Mouse (Mus musculus): ENCODE results near the gene Zfp467.
A peak's percentile ranks its signal among the peaks of the same experiment; 100 is the strongest.

The Zfp467 gene

GRCm38 (mm10) chr6:48411193-48412092, 34.2 kb downstream of the Zfp467 start:
- no peak for DNase-seq (ENCODE audit: low spot score)

GRCm38 (mm10) chr6:48410551-48410950, 35.1 kb downstream of the Zfp467 start:
- DNase-seq (ENCODE audit: low spot score), result no peak

GRCm38 (mm10) chr6:48409726-48410343, 35.8 kb downstream of the Zfp467 start:
- DNase-seq (ENCODE audit: low spot score), result no peak

DNA sequence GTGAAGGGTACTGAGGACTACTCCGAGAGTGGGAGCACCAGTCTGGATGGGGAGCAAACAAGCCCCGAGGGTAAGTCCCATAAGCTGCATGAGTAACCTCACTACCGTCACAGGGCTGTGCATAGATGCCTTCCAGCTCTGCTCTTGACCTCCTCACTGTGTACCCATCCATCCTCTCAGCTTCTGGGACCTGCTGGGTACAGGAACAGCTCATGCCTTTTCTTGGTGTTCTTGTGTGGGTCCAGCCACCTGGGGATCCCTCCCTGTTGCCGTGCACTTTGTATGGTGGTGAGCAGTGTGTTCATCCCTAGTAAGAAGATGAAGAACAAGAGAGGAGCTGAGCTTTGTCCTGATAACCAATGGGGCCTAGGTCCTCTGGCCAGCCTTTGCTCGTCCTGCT, 41.6 kb downstream of the Zfp467 start:
- no peak for DNase-seq (ENCODE audit: low spot score)

- DNase-seq (ENCODE audit: low spot score), result no peak
Measured at GRCm38 (mm10) chr6:48399906-48400305, 45.7 kb downstream of the Zfp467 start.

DNA sequence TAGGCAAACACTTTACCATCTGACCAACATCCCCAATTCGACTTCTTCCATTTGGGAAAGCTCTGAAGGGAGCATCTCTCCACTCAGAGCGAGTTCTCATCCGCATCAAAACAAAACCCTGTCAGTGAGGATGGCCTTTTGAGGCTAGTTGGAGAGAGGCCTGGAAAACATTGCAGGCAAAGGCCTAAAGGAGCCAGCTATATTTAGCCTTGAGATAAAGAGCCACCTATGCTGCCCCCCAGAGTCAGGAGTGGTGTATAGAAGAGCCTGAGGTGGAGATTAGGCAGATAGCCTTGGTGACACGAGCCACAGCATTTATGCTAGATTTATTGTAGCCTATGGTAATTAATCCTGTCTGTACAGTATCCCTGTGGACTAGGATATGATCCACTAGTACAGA, 48.3 kb downstream of the Zfp467 start:
- DNase-seq (ENCODE audit: low spot score), result no peak

DNA sequence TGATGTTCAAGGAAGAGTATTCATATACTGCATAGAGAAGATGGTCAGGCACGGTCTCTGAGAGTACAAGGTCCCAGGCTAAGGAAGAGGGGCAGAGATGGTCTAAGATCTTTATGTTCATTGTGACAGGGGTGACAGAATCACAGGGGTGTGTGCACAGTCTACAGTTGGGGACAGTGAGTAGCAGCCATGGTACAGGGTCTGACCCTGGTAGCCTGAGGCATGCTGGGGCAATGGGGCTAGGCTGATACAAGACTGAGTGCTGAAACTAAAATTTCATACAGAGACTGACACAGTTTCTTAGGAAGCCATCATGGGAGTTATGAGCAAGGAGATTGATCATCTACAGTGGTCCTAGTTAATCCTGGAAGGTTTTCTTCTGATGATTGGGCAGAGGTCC, 48.9 kb downstream of the Zfp467 start:
- DNase-seq (ENCODE audit: low spot score), result no peak

DNA sequence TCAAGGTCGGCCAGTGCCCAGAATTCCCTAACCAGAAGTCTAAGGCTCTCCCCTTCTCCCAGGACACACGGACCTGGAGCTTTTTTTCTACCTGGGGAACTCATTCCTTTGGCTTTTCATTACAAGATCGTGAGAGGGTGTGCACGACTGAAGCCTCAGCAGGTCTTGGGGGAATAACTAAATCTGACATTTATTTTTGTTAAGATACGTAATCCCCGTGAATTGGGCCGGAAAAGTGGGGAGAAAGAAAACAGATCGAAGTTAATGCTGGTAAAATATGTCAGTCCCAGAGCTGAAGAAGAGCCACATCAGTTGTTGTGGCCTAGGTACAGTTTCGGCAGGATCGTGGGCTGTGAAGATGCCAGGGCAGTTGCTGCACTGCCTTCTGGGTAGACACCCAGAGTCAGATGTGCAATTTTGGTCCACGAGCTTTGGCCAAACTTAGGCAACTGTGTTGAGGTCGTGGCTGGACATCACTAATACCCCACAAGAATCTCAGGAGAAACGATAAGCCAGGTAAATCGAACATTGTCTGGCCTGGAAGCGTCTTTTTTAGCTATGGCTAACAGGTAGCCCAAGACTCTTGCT, 49.5 kb downstream of the Zfp467 start:
- no peak for DNase-seq (ENCODE audit: low spot score)

GRCm38 (mm10) chr6:48395105-48396007, 50.3 kb downstream of the Zfp467 start, which contains the start of gene Krba1:
Krba1 (plus strand) TSS chr6:48395586.
- DNase-seq (ENCODE audit: low spot score), result peak; percentile 90

DNA sequence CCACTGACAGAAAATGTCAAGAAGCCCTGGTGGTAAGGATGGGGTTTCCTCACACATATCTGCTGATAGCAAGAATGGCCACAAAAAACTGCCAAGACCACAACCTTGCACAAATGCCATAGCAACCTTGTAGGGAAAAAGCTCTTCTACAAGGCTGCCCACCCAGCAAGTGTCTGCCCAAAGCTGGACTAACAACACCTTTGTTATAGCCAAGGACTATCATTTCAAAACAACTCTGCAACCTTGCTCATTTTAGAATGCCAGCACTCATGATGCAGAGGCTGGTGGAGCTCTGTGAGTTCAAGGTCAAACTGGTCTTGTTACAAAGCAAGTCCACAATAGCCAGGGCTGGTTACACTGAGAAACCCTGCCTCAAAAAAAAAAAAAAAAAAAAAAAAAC, 51.8 kb downstream of the Zfp467 start:
- DNase-seq (ENCODE audit: low spot score), result no peak

GRCm38 (mm10) chr6:48388221-48388620, 57.4 kb downstream of the Zfp467 start:
- no peak for DNase-seq (ENCODE audit: low spot score)
